In the genomic region with DNA sequence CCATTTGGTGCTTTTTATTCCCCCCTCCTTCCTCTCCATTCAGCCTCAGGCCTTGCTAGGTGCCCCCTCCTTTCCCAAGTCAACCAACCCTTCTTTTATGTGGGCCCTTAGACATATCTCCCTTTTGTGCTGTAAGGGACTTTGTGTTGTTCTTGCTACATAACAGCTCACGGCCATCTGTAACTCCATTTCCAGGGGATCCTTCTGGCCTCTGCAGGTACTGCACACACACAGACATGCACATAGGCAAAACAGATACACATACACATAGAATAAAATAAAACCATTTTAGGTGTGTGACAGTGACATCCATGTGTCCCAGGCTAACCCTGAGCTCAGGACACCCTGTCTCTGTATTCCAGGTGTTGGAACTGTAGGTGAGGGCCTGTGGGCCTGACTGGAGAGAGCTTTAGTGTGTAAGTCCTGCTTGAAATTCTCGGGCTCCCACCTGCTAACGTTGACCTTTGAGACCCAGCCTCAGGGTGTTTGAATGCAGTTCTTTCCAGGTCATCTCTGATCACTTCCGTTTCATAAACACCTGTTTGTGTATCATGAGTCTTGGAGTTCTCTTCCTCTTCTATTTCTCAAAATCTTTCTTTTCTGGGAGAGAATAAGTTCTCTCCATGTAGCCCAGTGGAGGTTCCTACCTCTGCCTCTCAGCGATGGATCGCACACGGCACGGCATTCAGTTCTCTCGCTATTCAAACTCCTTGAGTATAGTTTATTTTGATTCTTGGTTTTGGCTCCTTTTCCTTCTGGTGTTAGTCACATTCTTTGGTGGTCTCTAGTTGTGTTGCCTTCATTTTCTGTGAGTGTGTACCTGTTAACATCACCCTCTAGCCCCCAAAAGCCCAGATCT, we compare ENCODE assay signal across 12 mouse cellular contexts. TPM values are rescaled to one million over a fixed set of nuclear protein-coding genes. Genes with fewer than 3 reads are reported as not detected.
DNase-seq lines count a peak whose midpoint lies in the region; ATAC-seq lines count a peak whose summit lies in the region.
"Had no signal": no experiment of that assay in that cellular context is flagged by ENCODE, and none has a peak within 500 bp of the region (broad histone marks: within the 10 kb centered on the region; RNA-seq: fewer than 3 reads in every experiment).

No protein-coding gene starts in this region.

- H3K27me3 ChIP-seq in kidney, embryonic 14.5 days (ENCODE audit: control insufficient read depth, insufficient read depth, low read length) = no peaks in the 10 kb centered on the region
- H3K27me3 ChIP-seq in embryonic facial prominence, embryonic 11.5 days (ENCODE audit: control insufficient read depth, insufficient read depth, low read length) = no peaks in the 10 kb centered on the region
- H3K27me3 ChIP-seq in liver, embryonic 13.5 days = no peaks in the 10 kb centered on the region

- no peak for ATAC-seq in kidney, embryonic 14.5 days (ENCODE audit: low FRiP score, low TSS enrichment)
- ATAC-seq in embryonic facial prominence, embryonic 11.5 days (replicated peaks; ENCODE audit: insufficient number of reproducible peaks, low FRiP score, low TSS enrichment, low read depth) = no peak
- ATAC-seq in liver, embryonic 13.5 days (ENCODE audit: low read depth) = no peak

- H3K4me2 ChIP-seq in kidney, embryonic 14.5 days (replicated peaks; ENCODE audit: low read depth, low read length) = peak overlapping the region; percentile 63; the same call in 1 of the 2 replicates
- H3K4me2 ChIP-seq in embryonic facial prominence, embryonic 11.5 days (ENCODE audit: low read depth, low read length) = peak overlapping the region; percentile 1; the same call in 1 of the 2 replicates
- H3K4me2 ChIP-seq in liver, embryonic 13.5 days = peak overlapping the region; percentile 80

- no peaks in the 10 kb centered on the region for H3K9me3 ChIP-seq in kidney, embryonic 14.5 days (ENCODE audit: control insufficient read depth, low read length)
- H3K9me3 ChIP-seq in embryonic facial prominence, embryonic 11.5 days (replicated peaks; ENCODE audit: control insufficient read depth, low read length) = no peaks in the 10 kb centered on the region
- no peaks in the 10 kb centered on the region for H3K9me3 ChIP-seq in liver, embryonic 13.5 days (replicated peaks)

- peaks cover 51% of the 10 kb centered on the region for H3K36me3 ChIP-seq in kidney, embryonic 14.5 days (ENCODE audit: control insufficient read depth, insufficient read depth, low read length)
- H3K36me3 ChIP-seq in embryonic facial prominence, embryonic 11.5 days (replicated peaks; ENCODE audit: control insufficient read depth, insufficient read depth, low read depth, low read length) = peaks cover 8% of the 10 kb centered on the region
- H3K36me3 ChIP-seq in liver, embryonic 13.5 days = peaks cover 57% of the 10 kb centered on the region

- no peak overlapping the region for H3K27ac ChIP-seq in kidney, embryonic 14.5 days (ENCODE audit: low read depth, low read length)
- H3K27ac ChIP-seq in embryonic facial prominence, embryonic 11.5 days (replicated peaks; ENCODE audit: low read depth, low read length) = no peak overlapping the region
- 0 out of 2 replicates have a peak overlapping the region, but pooled peaks have one; percentile 87 for H3K27ac ChIP-seq in liver, embryonic 13.5 days

- H3K4me1 ChIP-seq in kidney, embryonic 14.5 days (ENCODE audit: control insufficient read depth, insufficient read depth, low read length) = peaks cover 18% of the 10 kb centered on the region
- H3K4me1 ChIP-seq in embryonic facial prominence, embryonic 11.5 days (ENCODE audit: control insufficient read depth, insufficient read depth, low read length) = no peaks in the 10 kb centered on the region
- peaks cover 42% of the 10 kb centered on the region for H3K4me1 ChIP-seq in liver, embryonic 13.5 days (replicated peaks)

- no peak for DNase-seq in kidney, adult 8-10 months
- DNase-seq in ES-CJ7 (ENCODE audit: low read depth, low spot score) = peak; percentile 29
- no peak for DNase-seq in embryonic facial prominence, embryonic 11.5 days (ENCODE audit: low spot score)
- DNase-seq in liver, embryonic 13.5 days = no peak
- no peak for DNase-seq in left cerebral cortex, adult 8-10 months (ENCODE audit: low spot score in 2 of 2)
- DNase-seq in layer of hippocampus, adult 11-12 months (ENCODE audit: low spot score) = no peak
- DNase-seq: adrenal gland, adult 8-10 months; embryo, embryonic 11 days; kidney, adult 18-20 months; retina, postnatal 1 day; thymus, postnatal 4 days had no signal

- 89% methylated on average over 9 of the region's 9 CpGs for WGBS in kidney, embryonic 14.5 days
- WGBS in embryonic facial prominence, embryonic 11.5 days = 88% methylated on average over 9 of the region's 9 CpGs
- 85% methylated on average over 9 of the region's 9 CpGs for WGBS in liver, embryonic 13.5 days (ENCODE audit: insufficient replicate concordance)

- H3K9ac ChIP-seq in kidney, embryonic 14.5 days (ENCODE audit: low read depth, low read length) = no peak overlapping the region
- no peak overlapping the region for H3K9ac ChIP-seq in embryonic facial prominence, embryonic 11.5 days (replicated peaks; ENCODE audit: low read length)
- peak overlapping the region; percentile 98 for H3K9ac ChIP-seq in liver, embryonic 13.5 days

- peak overlapping the region; percentile 70; the same call in 1 of the 2 replicates for H3K4me3 ChIP-seq in kidney, embryonic 14.5 days (ENCODE audit: low read length)
- H3K4me3 ChIP-seq in embryonic facial prominence, embryonic 11.5 days (ENCODE audit: low read depth, low read length) = no peak overlapping the region
- H3K4me3 ChIP-seq in liver, embryonic 13.5 days (replicated peaks) = peak overlapping the region; percentile 93

RNA-seq across cellular contexts. Expression of gene Cenpa, which starts 2.3 kb away (rescaled TPM):
- 363 and 456 TPM in 2 replicates for polyA plus RNA-seq in kidney, embryonic 14.5 days (2014; fragmentation: Nextera tagmentation; extraction: Ambion mirVana)
- polyA plus RNA-seq in embryonic facial prominence, embryonic 11.5 days (2014; fragmentation: Nextera tagmentation; extraction: Ambion mirVana) = 435 and 450 TPM in 2 replicates
- 229 and 232 TPM in 2 replicates for polyA plus RNA-seq in liver, embryonic 13.5 days (2015; fragmentation: Nextera tagmentation; extraction: Ambion mirVana)
- total RNA-seq in left cerebral cortex, adult 8-10 months (2022) = 1 to 10 TPM; 3.8 to 4.9 (median 4.5) TPM

RNA-seq across cellular contexts. Expression of gene Slc35f6, which starts 21.1 kb away (rescaled TPM):
- 15.8 and 27.6 TPM in 2 replicates for polyA plus RNA-seq in kidney, embryonic 14.5 days (2014; fragmentation: Nextera tagmentation; extraction: Ambion mirVana)
- polyA plus RNA-seq in embryonic facial prominence, embryonic 11.5 days (2014; fragmentation: Nextera tagmentation; extraction: Ambion mirVana) = 22.0 and 23.5 TPM in 2 replicates
- 10.2 and 10.6 TPM in 2 replicates for polyA plus RNA-seq in liver, embryonic 13.5 days (2015; fragmentation: Nextera tagmentation; extraction: Ambion mirVana)
- total RNA-seq in left cerebral cortex, adult 8-10 months (2022) = 10 to 100 TPM; 37.6 to 43.3 (median 39.8) TPM

RNA-seq across cellular contexts. Expression of gene Dpysl5, which starts 42.5 kb away (rescaled TPM):
- 3.8 and 7.2 TPM in 2 replicates for polyA plus RNA-seq in kidney, embryonic 14.5 days (2014; fragmentation: Nextera tagmentation; extraction: Ambion mirVana)
- 17.6 and 22.2 TPM in 2 replicates for polyA plus RNA-seq in embryonic facial prominence, embryonic 11.5 days (2014; fragmentation: Nextera tagmentation; extraction: Ambion mirVana)
- 0.20 and 0.33 TPM in 2 replicates for polyA plus RNA-seq in liver, embryonic 13.5 days (2015; fragmentation: Nextera tagmentation; extraction: Ambion mirVana)
- total RNA-seq in left cerebral cortex, adult 8-10 months (2022) = 10 to 100 TPM; 21.3 to 28.0 (median 27.4) TPM

Comparison
In these comparisons a context has a peak if more than half of its experiments do, and no peak if none do; other contexts are left out.
1. H3K4me2 ChIP-seq: peak in every context shown above with its lines; median percentile 80 in liver, embryonic 13.5 days; 63 in kidney, embryonic 14.5 days; 1 in embryonic facial prominence, embryonic 11.5 days.